Mouse (Mus musculus) left cerebral cortex, postnatal 14 days (tissue): ENCODE data around the gene Hnrnpll. TPM values are rescaled to one million over a fixed set of nuclear protein-coding genes. Genes with fewer than 3 reads are reported as not detected.

ENCODE experiments used
- total RNA-seq, 2 experiments: library from RNA; stranded (reverse); gene quantifications; 2 replicates each; pipeline ENCODE4 v1.2.3; 2021

Gene Hnrnpll
- total RNA-seq, 2 experiments from 2014 or later: 59.4 to 60.9 TPM

Other genes starting within 250 kb of the Hnrnpll start
- gene Atl2, start 166.2 kb downstream of the Hnrnpll start, total RNA-seq: 10 to 100 TPM; 64.0 to 65.9 TPM
- 1 to 10 TPM; 2.1 to 2.5 TPM for gene Galm, start 65.1 kb upstream of the Hnrnpll start, total RNA-seq
- gene Srsf7, start 145.0 kb upstream of the Hnrnpll start, total RNA-seq: 100 to 1,000 TPM in 1 of 2 experiments, 10 to 100 TPM in 1; 99.9 to 110 TPM
- under 1 TPM; 0.29 to 0.32 TPM for gene Ttc39d, start 145.1 kb upstream of the Hnrnpll start, total RNA-seq
- 1 to 10 TPM; 4.6 to 4.9 TPM for gene Gemin6, start 162.1 kb upstream of the Hnrnpll start, total RNA-seq
- gene Morn2, start 227.9 kb upstream of the Hnrnpll start, total RNA-seq: 10 to 100 TPM; 16.9 to 19.0 TPM
- gene Dhx57, start 228.1 kb upstream of the Hnrnpll start, total RNA-seq: 10 to 100 TPM; 47.8 to 53.9 TPM
- 1 to 10 TPM; 2.7 to 2.9 TPM for gene Arhgef33, start 245.1 kb upstream of the Hnrnpll start, total RNA-seq